Mouse (Mus musculus): ENCODE results near the gene Dapk3. TPM values are rescaled to one million over a fixed set of nuclear protein-coding genes. Genes with fewer than 3 reads are reported as not detected.
A peak's percentile ranks its signal among the peaks of the same experiment; 100 is the strongest.

The Dapk3 gene
- polyA plus RNA-seq, 1 experiment from 2014 or later, result 52.0 TPM

GRCm38 (mm10) chr10:81140717-81141454, 41.9 kb upstream of the Dapk3 start:
- Histone ChIP-seq H3K36me3 (peaks cover 54% of the 10 kb centered on the region), H3K4me3 (peak overlapping the region; percentile 91), H3K27me3 (ENCODE audit: low read depth, poor library complexity, severe bottlenecking) (peaks cover 2% of the 10 kb centered on the region), H3K4me1 (peaks cover 72% of the 10 kb centered on the region), H3K27ac (peak overlapping the region; percentile 38), H3K9me3 (replicated peaks) (no peaks in the 10 kb centered on the region)
- WGBS, result 65% methylated on average over 10 of the region's 10 CpGs
- no peak for DNase-seq (ENCODE audit: low spot score)

GRCm38 (mm10) chr10:81141455-81142210, 41.2 kb upstream of the Dapk3 start:
- Histone ChIP-seq H3K27ac (0 out of 2 replicates have a peak overlapping the region, but pooled peaks have one; percentile 50), H3K9me3 (replicated peaks) (no peaks in the 10 kb centered on the region), H3K36me3 (peaks cover 62% of the 10 kb centered on the region), H3K4me3 (peak overlapping the region; percentile 91), H3K27me3 (ENCODE audit: low read depth, poor library complexity, severe bottlenecking) (no peaks in the 10 kb centered on the region), H3K4me1 (peaks cover 68% of the 10 kb centered on the region)
- 86% methylated on average over 7 of the region's 7 CpGs for WGBS
- no peak for DNase-seq (ENCODE audit: low spot score)

GRCm38 (mm10) chr10:81142551-81142981, 40.2 kb upstream of the Dapk3 start:
- WGBS, result 90% methylated on average over 5 of the region's 5 CpGs
- H3K9me3 ChIP-seq (replicated peaks), result no peaks in the 10 kb centered on the region
- H3K36me3 ChIP-seq, result peaks cover 71% of the 10 kb centered on the region
- no peak overlapping the region for H3K4me3 ChIP-seq
- peaks cover 67% of the 10 kb centered on the region for H3K4me1 ChIP-seq
- no peak for DNase-seq (ENCODE audit: low spot score)
- H3K27me3 ChIP-seq (ENCODE audit: low read depth, poor library complexity, severe bottlenecking), result no peaks in the 10 kb centered on the region
- H3K27ac ChIP-seq, result peak overlapping the region; percentile 50

- Histone ChIP-seq H3K9me3 (replicated peaks) (no peaks in the 10 kb centered on the region), H3K27ac (peak overlapping the region; percentile 50), H3K27me3 (ENCODE audit: low read depth, poor library complexity, severe bottlenecking) (no peaks in the 10 kb centered on the region), H3K4me1 (peaks cover 60% of the 10 kb centered on the region), H3K4me3 (no peak overlapping the region), H3K36me3 (peaks cover 77% of the 10 kb centered on the region)
- 93% methylated on average over 7 of the region's 7 CpGs for WGBS
- no peak for DNase-seq (ENCODE audit: low spot score)
Measured at GRCm38 (mm10) chr10:81143157-81143633, 39.6 kb upstream of the Dapk3 start.

- WGBS, result 97% methylated on average over 52 of the region's 52 CpGs
- DNase-seq (ENCODE audit: low spot score), result no peak
- H3K9me3 ChIP-seq (replicated peaks), result no peaks in the 10 kb centered on the region
- peak overlapping the region; percentile 16 for H3K4me3 ChIP-seq
- H3K36me3 ChIP-seq, result peaks cover 85% of the 10 kb centered on the region
- peaks cover 53% of the 10 kb centered on the region for H3K4me1 ChIP-seq
- H3K27ac ChIP-seq, result no peak overlapping the region
- no peaks in the 10 kb centered on the region for H3K27me3 ChIP-seq (ENCODE audit: low read depth, poor library complexity, severe bottlenecking)
Measured at GRCm38 (mm10) chr10:81143845-81144437, 38.9 kb upstream of the Dapk3 start.

GRCm38 (mm10) chr10:81144667-81145066, 38.1 kb upstream of the Dapk3 start:
- DNase-seq (ENCODE audit: low spot score), result no peak
- H3K36me3 ChIP-seq, result peaks cover 91% of the 10 kb centered on the region
- no peak overlapping the region for H3K27ac ChIP-seq
- no peaks in the 10 kb centered on the region for H3K9me3 ChIP-seq (replicated peaks)
- H3K27me3 ChIP-seq (ENCODE audit: low read depth, poor library complexity, severe bottlenecking), result no peaks in the 10 kb centered on the region
- H3K4me3 ChIP-seq, result peak overlapping the region; percentile 16
- 94% methylated on average over 27 of the region's 27 CpGs for WGBS
- peaks cover 47% of the 10 kb centered on the region for H3K4me1 ChIP-seq

- Histone ChIP-seq H3K27ac (no peak overlapping the region), H3K4me1 (peaks cover 43% of the 10 kb centered on the region), H3K4me3 (0 out of 2 replicates have a peak overlapping the region, but pooled peaks have one; percentile 14), H3K36me3 (peaks cover 94% of the 10 kb centered on the region), H3K27me3 (ENCODE audit: low read depth, poor library complexity, severe bottlenecking) (no peaks in the 10 kb centered on the region), H3K9me3 (replicated peaks) (no peaks in the 10 kb centered on the region)
- 93% methylated on average over 6 of the region's 6 CpGs for WGBS
- no peak for DNase-seq (ENCODE audit: low spot score)
Measured at GRCm38 (mm10) chr10:81145307-81145706, 37.5 kb upstream of the Dapk3 start.

GRCm38 (mm10) chr10:81145778-81146177, 37.0 kb upstream of the Dapk3 start:
- DNase-seq (ENCODE audit: low spot score), result no peak
- WGBS, result 93% methylated on average over 7 of the region's 7 CpGs
- peaks cover 38% of the 10 kb centered on the region for H3K4me1 ChIP-seq
- no peaks in the 10 kb centered on the region for H3K27me3 ChIP-seq (ENCODE audit: low read depth, poor library complexity, severe bottlenecking)
- H3K9me3 ChIP-seq (replicated peaks), result no peaks in the 10 kb centered on the region
- H3K4me3 ChIP-seq, result no peak overlapping the region
- H3K36me3 ChIP-seq, result peaks cover 98% of the 10 kb centered on the region
- H3K27ac ChIP-seq, result no peak overlapping the region

GRCm38 (mm10) chr10:81146296-81146695, 36.5 kb upstream of the Dapk3 start:
- no peaks in the 10 kb centered on the region for H3K27me3 ChIP-seq (ENCODE audit: low read depth, poor library complexity, severe bottlenecking)
- no peaks in the 10 kb centered on the region for H3K9me3 ChIP-seq (replicated peaks)
- peaks cover 93% of the 10 kb centered on the region for H3K36me3 ChIP-seq
- 91% methylated on average over 4 of the region's 4 CpGs for WGBS
- peaks cover 33% of the 10 kb centered on the region for H3K4me1 ChIP-seq
- no peak overlapping the region; the same call in 1 of the 2 replicates for H3K4me3 ChIP-seq
- H3K27ac ChIP-seq, result no peak overlapping the region
- DNase-seq (ENCODE audit: low spot score), result no peak

- Histone ChIP-seq H3K36me3 (peaks cover 87% of the 10 kb centered on the region), H3K4me3 (no peak overlapping the region)
- WGBS, result 81% methylated on average over 6 of the region's 6 CpGs
Measured at GRCm38 (mm10) chr10:81151261-81151660, 31.5 kb upstream of the Dapk3 start.

GRCm38 (mm10) chr10:81152609-81153008, 30.2 kb upstream of the Dapk3 start:
- DNase-seq (ENCODE audit: low spot score), result no peak
- no peak overlapping the region for H3K4me3 ChIP-seq
- no peak overlapping the region for H3K27ac ChIP-seq
- no peaks in the 10 kb centered on the region for H3K9me3 ChIP-seq (replicated peaks)
- WGBS, result 81% methylated on average over 12 of the region's 12 CpGs
- no peaks in the 10 kb centered on the region for H3K27me3 ChIP-seq (ENCODE audit: low read depth, poor library complexity, severe bottlenecking)
- peaks cover 13% of the 10 kb centered on the region for H3K4me1 ChIP-seq
- H3K36me3 ChIP-seq, result peaks cover 87% of the 10 kb centered on the region

More at GRCm38 (mm10) chr10:81151261-81151660, 31.5 kb upstream of the Dapk3 start:
- Histone ChIP-seq H3K9me3 (replicated peaks) (no peaks in the 10 kb centered on the region), H3K4me1 (peaks cover 13% of the 10 kb centered on the region), H3K27ac (no peak overlapping the region), H3K27me3 (ENCODE audit: low read depth, poor library complexity, severe bottlenecking) (no peaks in the 10 kb centered on the region)
- no peak for DNase-seq (ENCODE audit: low spot score)

- WGBS, result 93% methylated on average over 12 of the region's 12 CpGs
Measured at GRCm38 (mm10) chr10:81154313-81154712, 28.5 kb upstream of the Dapk3 start.

More at GRCm38 (mm10) chr10:81154313-81154712, 28.5 kb upstream of the Dapk3 start:
- DNase-seq (ENCODE audit: low spot score), result no peak
- Histone ChIP-seq H3K4me3 (no peak overlapping the region), H3K36me3 (peaks cover 87% of the 10 kb centered on the region), H3K4me1 (peaks cover 13% of the 10 kb centered on the region), H3K27me3 (ENCODE audit: low read depth, poor library complexity, severe bottlenecking) (no peaks in the 10 kb centered on the region), H3K9me3 (replicated peaks) (no peaks in the 10 kb centered on the region), H3K27ac (no peak overlapping the region)

Data from limb, embryonic 10.5 days (tissue).